Mouse (Mus musculus) erythroid progenitor cell, adult 5-6 weeks (primary cell): ENCODE measurements at regions not wholly inside any gene's neighbourhood (a gene's known extent, or its start where the extent isn't known, plus 50 kb on each side); places are given as distances from the start of the nearest gene placed in this dataset.
"Not testable (repeated sequence)": the region's sequence is repeated elsewhere in the genome, so short reads cannot be mapped to it uniquely, and the experiment has no call there.

ENCODE experiments used
- ATAC-seq: replicated peaks from 2 replicates; pipeline ENCODE4 v1.8.0; 2016; ENCODE audit warnings: moderate number of reproducible peaks, mild to moderate bottlenecking, moderate TSS enrichment, inconsistent platforms; ENCODE audit not compliant: poor library complexity, low FRiP score, severe bottlenecking

DNA sequence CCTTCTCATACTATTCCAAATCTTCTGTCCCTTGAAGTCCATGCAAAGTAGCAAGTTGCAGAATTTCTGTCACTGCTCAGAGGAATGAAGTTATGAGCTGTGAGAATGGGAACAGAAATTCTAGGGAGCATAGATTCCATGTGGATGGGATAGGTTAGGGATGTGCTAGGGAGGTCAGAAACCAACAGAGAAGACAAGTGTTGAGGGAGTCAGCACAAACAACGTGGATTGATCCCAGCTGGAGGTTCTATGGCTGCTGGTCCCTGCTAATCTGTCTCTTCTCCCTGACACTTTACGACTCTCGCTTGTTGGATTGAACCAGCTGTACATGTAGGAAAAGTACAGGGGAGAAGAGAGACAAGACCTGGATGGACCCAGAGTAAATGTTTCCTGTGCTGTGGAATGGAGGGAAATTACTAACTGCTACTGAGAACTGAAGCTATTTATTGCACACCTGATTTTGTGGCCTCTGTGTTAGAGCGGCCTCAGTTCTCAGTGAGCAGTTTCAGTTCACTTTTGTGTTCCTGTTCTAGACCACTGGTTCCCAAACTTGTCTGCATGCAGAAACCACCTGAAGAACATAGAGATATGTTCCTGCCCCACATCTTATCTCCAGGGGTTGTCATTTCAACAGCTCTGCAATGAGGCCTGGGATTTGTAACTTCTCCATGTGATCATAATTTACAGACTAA lies 151.0 kb downstream of the Ube2e3 start:
- ATAC-seq, result no peak

DNA sequence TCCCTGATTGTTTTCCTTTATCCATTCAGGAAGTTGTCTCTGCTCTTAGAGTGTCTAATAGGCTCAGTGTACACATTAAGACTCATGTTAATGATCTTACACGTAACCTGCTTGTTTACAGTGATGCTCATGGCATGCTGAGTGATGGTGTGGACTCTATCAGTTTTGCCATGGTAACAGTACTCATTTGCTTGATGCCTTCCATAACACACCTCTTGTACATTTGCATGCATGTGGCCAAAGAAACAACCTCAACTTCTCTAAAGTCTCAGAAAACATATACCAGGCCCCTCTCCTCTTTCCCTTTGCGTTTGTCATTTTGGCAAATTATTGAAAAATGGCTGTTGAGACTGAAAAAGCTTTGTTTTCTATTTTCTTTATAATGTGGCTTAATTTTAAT lies 155.0 kb downstream of the Ube2e3 start:
- ATAC-seq, result no peak

DNA sequence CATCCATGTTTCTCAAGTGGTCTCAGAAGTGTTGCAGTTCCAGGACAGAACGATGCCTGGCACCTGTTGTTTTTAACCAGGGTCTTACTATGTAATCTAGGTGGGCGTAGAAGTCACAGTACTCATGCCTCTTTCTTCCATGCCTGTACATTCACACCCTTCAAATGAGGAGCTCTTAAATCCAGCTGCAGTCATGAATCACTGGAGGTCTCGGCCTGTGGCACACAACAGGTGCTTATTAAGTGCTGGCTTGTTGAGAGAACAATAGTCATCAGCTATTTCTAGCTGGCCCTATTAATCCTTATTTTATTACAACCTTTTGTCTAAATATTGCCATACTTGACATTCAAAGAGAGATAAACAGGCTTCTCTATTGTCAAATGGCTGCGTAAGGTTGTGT lies 157.8 kb downstream of the Ube2e3 start:
- ATAC-seq, result no peak

- ATAC-seq, result no peak
These were observed 163.1 kb downstream of the Ube2e3 start for GRCm38 (mm10) chr2:79030990-79031389.

GRCm38 (mm10) chr2:79036296-79036695 lies 168.4 kb downstream of the Ube2e3 start:
- no peak for ATAC-seq

- ATAC-seq, result no peak
These were observed 170.7 kb downstream of the Ube2e3 start for GRCm38 (mm10) chr2:79038624-79039023.

GRCm38 (mm10) chr2:79044804-79045203 lies 176.9 kb downstream of the Ube2e3 start:
- ATAC-seq, result not testable (repeated sequence)

DNA sequence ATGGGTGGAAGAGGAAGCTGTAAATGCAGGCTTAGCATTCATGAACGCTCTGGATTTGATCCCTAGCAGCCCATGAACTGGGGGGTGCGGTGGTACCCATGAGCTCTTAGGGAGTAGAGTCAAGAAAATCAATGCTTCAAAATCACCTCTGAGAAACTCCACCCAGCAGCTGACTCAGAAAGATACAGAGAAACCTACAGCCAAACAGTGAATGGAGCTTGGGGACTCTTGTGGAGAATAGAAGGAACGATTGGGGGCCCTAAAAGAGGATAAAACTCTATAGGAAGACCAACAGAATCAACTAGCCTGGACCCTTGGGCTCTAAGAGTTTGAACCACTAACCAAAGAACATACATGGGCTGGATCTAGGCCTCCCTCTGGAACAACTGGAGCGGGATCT lies 177.6 kb downstream of the Ube2e3 start:
- ATAC-seq, result no peak

DNA sequence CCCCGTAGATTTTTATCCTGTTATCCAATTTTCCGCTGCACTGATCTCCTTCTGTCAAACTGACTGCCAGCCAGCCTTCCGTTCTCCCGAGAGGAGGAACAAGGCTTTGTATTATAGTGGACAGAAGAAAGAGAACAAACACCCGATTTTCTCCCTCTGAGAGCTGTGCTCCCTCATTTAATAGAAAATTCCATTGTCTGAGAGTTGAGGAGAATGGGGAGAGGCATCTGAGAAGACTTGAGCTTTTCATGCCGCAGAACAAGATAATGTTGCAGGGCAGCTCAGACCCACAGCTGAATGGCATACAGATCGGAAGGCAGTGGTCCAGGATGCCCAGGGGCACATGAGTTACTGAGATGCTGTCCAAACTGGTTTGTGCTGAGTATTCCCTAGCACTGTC lies 180.1 kb downstream of the Ube2e3 start:
- no peak for ATAC-seq

GRCm38 (mm10) chr2:79048777-79049537 lies 181.0 kb downstream of the Ube2e3 start:
- ATAC-seq, result no peak

GRCm38 (mm10) chr2:79050495-79051046 lies 182.6 kb downstream of the Ube2e3 start:
- no peak for ATAC-seq

- no peak for ATAC-seq
These were observed 184.3 kb downstream of the Ube2e3 start for GRCm38 (mm10) chr2:79052226-79052625.

- ATAC-seq, result no peak
These were observed 188.2 kb downstream of the Ube2e3 start for GRCm38 (mm10) chr2:79056138-79056537.

DNA sequence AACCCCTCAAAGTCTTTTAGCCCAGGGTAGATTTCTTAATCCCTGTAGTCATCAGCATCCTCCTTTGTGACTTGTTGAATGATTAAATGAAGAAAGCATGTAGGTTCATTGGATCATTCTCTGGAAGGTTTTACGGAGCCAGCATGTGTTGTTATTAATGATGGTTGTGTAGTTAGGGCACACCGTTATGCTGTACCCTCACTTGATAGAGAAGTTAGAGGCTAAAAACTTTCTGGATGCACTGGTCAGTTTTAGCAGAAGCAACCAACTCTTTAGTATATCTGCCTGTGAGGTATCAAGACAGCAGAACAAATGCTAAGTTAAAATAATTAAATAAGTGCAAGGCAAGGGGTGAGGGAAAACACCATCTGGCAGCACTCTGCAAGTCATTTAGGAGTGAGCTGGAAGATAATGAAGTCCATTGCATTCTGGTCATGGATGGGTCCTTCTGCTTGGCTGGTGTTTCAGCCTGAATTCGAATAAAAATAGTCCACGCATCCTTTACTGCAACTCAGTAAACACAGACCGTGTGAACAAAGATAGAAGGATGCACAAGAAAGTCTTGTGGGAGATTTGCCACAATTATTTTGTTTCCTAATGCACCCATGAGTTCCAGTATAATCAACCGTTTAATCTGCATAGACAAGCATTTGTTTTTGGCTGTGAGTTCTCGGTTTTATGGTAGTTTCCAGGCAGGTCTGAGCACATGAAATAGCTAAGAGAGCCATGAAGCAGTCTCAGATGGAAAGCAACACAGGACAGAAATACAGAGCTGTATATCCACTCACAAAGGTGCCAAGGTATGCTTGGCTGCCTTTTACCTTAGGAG lies 191.4 kb downstream of the Ube2e3 start:
- no peak for ATAC-seq

DNA sequence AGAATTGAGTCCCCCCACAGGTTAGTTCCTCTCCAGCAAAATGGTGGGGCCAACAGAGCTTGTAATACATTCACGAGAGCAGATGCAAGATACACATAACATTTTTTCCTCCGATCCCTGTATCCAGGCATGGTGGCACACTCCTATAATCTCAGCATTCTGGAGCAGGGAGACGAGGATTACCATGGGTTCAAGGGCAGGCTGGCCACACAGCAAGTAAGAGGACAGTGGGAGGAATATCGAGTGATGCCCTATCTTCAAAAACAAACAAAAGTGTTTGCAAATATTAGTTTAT lies 192.0 kb downstream of the Ube2e3 start:
- no peak for ATAC-seq

GRCm38 (mm10) chr2:79060320-79060719 lies 192.4 kb downstream of the Ube2e3 start:
- no peak for ATAC-seq

- no peak for ATAC-seq
These were observed 193.6 kb upstream of the Itga4 start for GRCm38 (mm10) chr2:79061645-79062044.

- no peak for ATAC-seq
These were observed 193.0 kb upstream of the Itga4 start for GRCm38 (mm10) chr2:79062196-79062636.

DNA sequence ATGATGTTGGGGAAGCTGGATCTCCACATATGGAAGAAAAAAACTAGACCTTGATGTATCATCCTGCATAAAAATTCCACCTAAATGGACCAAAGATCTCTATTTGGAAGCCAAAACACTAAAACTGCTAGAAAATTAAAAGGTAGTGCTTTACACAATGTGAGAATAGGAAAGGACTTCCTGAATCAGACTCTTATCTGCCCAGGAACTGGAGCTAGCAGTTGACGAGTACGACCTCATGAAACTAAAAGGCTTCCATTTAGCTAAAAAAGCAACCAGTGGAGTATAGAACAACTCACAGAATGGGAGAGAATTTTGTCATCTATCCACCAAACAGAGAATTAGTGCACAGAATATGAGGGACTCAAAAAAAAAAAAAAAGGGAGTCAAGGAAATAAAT lies 191.6 kb upstream of the Itga4 start:
- ATAC-seq, result no peak

DNA sequence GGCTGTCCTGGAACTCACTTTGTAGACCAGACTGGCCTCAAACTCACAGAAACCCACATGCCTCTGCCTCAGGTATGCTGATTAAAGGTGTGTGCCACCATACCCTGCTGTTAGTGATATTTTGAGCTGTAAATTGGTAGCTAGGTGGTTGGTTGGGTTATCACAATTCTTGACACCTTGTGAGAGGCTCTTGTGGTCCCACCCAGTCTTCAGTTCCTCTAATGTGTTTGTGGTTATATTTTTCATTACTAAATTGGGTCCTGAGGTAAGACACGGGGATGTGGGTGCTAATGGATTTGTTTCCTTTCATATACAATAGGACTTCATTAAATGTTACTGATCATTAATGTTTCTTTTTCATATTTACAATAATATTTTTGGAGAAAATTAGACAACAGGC lies 189.9 kb upstream of the Itga4 start:
- ATAC-seq, result no peak

- no peak for ATAC-seq
These were observed 179.1 kb upstream of the Itga4 start for GRCm38 (mm10) chr2:79076115-79076514.
